Mouse (Mus musculus) monocyte, adult 5-6 weeks (primary cell): ENCODE measurements around the gene Ttc32. TPM values are rescaled to one million over a fixed set of nuclear protein-coding genes. Genes with fewer than 3 reads are reported as not detected.
A peak's percentile ranks its signal among the peaks of the same experiment; 100 is the strongest.

ENCODE experiments used
- ATAC-seq: fragments of 153-309, 156-312 bp; replicated peaks from 2 replicates; pipeline ENCODE4 v1.8.0; 2017; ENCODE audit warnings: mild to moderate bottlenecking; ENCODE audit not compliant: low TSS enrichment, insufficient number of reproducible peaks, severe bottlenecking, poor library complexity, low FRiP score
- total RNA-seq: library from RNA; stranded (forward); fragments of 200-1000, 200-491, 200-594 nt; gene quantifications from 3 replicates; pipeline ENCODE4 v1.2.3, GENCODE M21; 2017

The Ttc32 gene
- total RNA-seq, 1 experiment from 2014 or later, result 8.6 TPM

- ATAC-seq, result no peak
Observed at GRCm38 (mm10) chr12:9040686-9041085, 10.9 kb downstream of the Ttc32 start.

GRCm38 (mm10) chr12:9042316-9042715 is 12.5 kb downstream of the Ttc32 start:
- no peak for ATAC-seq

GRCm38 (mm10) chr12:9042759-9043158 is 13.0 kb downstream of the Ttc32 start:
- ATAC-seq, result no peak

- no peak for ATAC-seq
Observed at GRCm38 (mm10) chr12:9044666-9045065, 14.9 kb downstream of the Ttc32 start.

GRCm38 (mm10) chr12:9046674-9047073 is 16.9 kb downstream of the Ttc32 start:
- no peak for ATAC-seq

GRCm38 (mm10) chr12:9048090-9048489 is 18.3 kb downstream of the Ttc32 start:
- no peak for ATAC-seq

GRCm38 (mm10) chr12:9050824-9051223 is 21.0 kb downstream of the Ttc32 start:
- no peak for ATAC-seq

GRCm38 (mm10) chr12:9052075-9052829 is 22.5 kb downstream of the Ttc32 start:
- peak; percentile 75 for ATAC-seq

GRCm38 (mm10) chr12:9053345-9053744 is 23.5 kb downstream of the Ttc32 start:
- no peak for ATAC-seq

GRCm38 (mm10) chr12:9054012-9054411 is 24.2 kb downstream of the Ttc32 start:
- no peak for ATAC-seq

- no peak for ATAC-seq
Observed at GRCm38 (mm10) chr12:9055269-9055668, 25.5 kb downstream of the Ttc32 start.

- no peak for ATAC-seq
Observed at GRCm38 (mm10) chr12:9059502-9059901, 29.7 kb downstream of the Ttc32 start.

- no peak for ATAC-seq
Observed at GRCm38 (mm10) chr12:9059965-9060364, 30.2 kb downstream of the Ttc32 start.

GRCm38 (mm10) chr12:9063611-9064010 is 33.8 kb downstream of the Ttc32 start:
- ATAC-seq, result no peak

- no peak for ATAC-seq
Observed at GRCm38 (mm10) chr12:9071058-9071457, 41.3 kb downstream of the Ttc32 start.

GRCm38 (mm10) chr12:9071493-9071892 is 41.7 kb downstream of the Ttc32 start:
- ATAC-seq, result no peak

- no peak for ATAC-seq
Observed at GRCm38 (mm10) chr12:9077554-9078125, 47.8 kb downstream of the Ttc32 start.

- ATAC-seq, result no peak
Observed at GRCm38 (mm10) chr12:9090226-9090625, 60.4 kb downstream of the Ttc32 start.
